Mouse (Mus musculus) heart, embryonic 12.5 days (tissue): Measurements from ENCODE around the gene Klk15. TPM values are rescaled to one million over a fixed set of nuclear protein-coding genes. Genes with fewer than 3 reads are reported as not detected.
"Not testable (repeated sequence)": the region's sequence is repeated elsewhere in the genome, so short reads cannot be mapped to it uniquely, and the experiment has no call there.

Experiments
- ATAC-seq: fragments of 200-750 bp; cut with Nextera tagmentation; 2 replicates; pipeline ENCODE4 v1.8.0; 2017; ENCODE audit warnings: moderate TSS enrichment, moderate library complexity; ENCODE audit not compliant: insufficient number of reproducible peaks, low FRiP score
- H3K27ac ChIP-seq: fragments of 300-500 bp; sonication (generic); 2 replicates; pipeline ENCODE4 v1.5.1; 2016; ENCODE audit warnings: mild to moderate bottlenecking, moderate library complexity; ENCODE audit not compliant: poor library complexity, severe bottlenecking
- H3K27me3 ChIP-seq: fragments of 300-500 bp; sonication (generic); replicated peaks from 2 replicates; pipeline ENCODE4 v1.6.1; 2016; ENCODE audit warnings: mild to moderate bottlenecking, moderate library complexity
- H3K36me3 ChIP-seq: fragments of 300-500 bp; sonication (generic); 2 replicates; pipeline ENCODE4 v1.6.1; 2016; ENCODE audit warnings: mild to moderate bottlenecking, moderate library complexity
- H3K4me1 ChIP-seq: fragments of 300-500 bp; sonication (generic); replicated peaks from 2 replicates; pipeline ENCODE4 v1.6.1; 2016; ENCODE audit warnings: mild to moderate bottlenecking
- H3K4me2 ChIP-seq: fragments of 300-500 bp; sonication (generic); 2 replicates; pipeline ENCODE4 v1.6.1; 2016; ENCODE audit warnings: mild to moderate bottlenecking, moderate library complexity
- H3K4me3 ChIP-seq: fragments of 300-500 bp; sonication (generic); 2 replicates; pipeline ENCODE4 v1.5.1; 2016; ENCODE audit warnings: mild to moderate bottlenecking
- H3K9ac ChIP-seq: fragments of 300-500 bp; sonication (generic); 2 replicates; pipeline ENCODE4 v1.6.1; 2016; ENCODE audit warnings: mild to moderate bottlenecking, moderate library complexity
- H3K9me3 ChIP-seq: fragments of 300-500 bp; sonication (generic); replicated peaks from 2 replicates; pipeline ENCODE4 v1.6.1; 2016; ENCODE audit warnings: mild to moderate bottlenecking, moderate library complexity
- WGBS: fragments of 180-500 bp; shearing (Covaris S2); methylation state at CpG from one replicate; pipeline ENCODE4 v1.1.7; 2016; 5-methylcytosine and 5-hydroxymethylcytosine counted together
- polyA plus RNA-seq: library from polyadenylated mRNA; unstranded; fragments of >200 nt; fragmentation: Nextera tagmentation; extraction: Ambion mirVana; gene quantifications from 2 replicates; pipeline ENCODE4 v1.2.1, GENCODE M21; 2016

Klk15 gene
- polyA plus RNA-seq, 1 experiment from 2014 or later, result not detected

DNA sequence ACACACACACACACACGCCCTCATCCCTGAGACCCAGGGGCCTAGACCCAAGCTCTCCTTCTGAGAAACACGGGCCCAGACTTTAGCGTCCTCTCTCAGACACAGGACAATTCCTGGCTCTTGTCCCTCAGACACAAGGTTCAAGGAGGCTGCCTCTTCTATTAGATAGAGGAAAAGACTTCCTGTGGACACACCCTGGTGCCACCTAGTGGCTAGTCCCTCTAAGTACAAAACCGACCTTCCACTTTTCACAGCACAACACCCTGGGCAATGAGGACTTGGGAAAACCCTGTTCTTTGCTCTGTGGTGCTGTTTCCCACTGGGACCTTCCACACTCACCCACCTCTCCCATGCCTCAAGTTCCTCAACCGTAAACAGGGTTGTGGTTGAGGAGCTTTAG lies 7.6 kb upstream of the Klk15 start:
- H3K27me3 ChIP-seq, result no peaks in the 10 kb centered on the region
- no peaks in the 10 kb centered on the region for H3K36me3 ChIP-seq
- no peak overlapping the region for H3K27ac ChIP-seq
- H3K4me3 ChIP-seq, result no peak overlapping the region
- no peak overlapping the region for H3K9ac ChIP-seq
- no peak for ATAC-seq
- no peaks in the 10 kb centered on the region for H3K9me3 ChIP-seq
- H3K4me1 ChIP-seq, result no peaks in the 10 kb centered on the region
- WGBS, result 63% methylated on average over 5 of the region's 5 CpGs
- H3K4me2 ChIP-seq, result no peak overlapping the region

DNA sequence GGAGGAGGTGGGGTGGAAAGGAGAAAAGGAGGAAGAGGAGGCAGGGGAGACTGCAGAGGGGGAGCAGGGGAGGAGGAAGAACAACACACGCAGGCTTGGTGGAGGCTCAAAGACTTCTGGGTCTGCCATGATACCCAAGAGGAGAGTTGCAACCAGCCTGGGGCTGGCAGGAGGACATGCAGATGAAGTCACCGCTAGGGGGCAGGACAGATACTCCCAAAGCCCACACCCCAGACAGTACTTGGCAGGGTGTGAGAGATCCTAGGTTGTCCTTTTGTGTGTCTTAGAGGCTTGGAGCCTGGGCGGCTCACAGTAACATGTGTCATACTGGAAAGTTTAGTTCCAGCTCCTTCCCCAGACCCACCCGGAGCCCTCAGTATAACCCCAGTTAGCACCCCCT lies 5.0 kb upstream of the Klk15 start:
- no peak for ATAC-seq
- Histone ChIP-seq H3K27me3 (no peaks in the 10 kb centered on the region), H3K27ac (no peak overlapping the region)

DNA sequence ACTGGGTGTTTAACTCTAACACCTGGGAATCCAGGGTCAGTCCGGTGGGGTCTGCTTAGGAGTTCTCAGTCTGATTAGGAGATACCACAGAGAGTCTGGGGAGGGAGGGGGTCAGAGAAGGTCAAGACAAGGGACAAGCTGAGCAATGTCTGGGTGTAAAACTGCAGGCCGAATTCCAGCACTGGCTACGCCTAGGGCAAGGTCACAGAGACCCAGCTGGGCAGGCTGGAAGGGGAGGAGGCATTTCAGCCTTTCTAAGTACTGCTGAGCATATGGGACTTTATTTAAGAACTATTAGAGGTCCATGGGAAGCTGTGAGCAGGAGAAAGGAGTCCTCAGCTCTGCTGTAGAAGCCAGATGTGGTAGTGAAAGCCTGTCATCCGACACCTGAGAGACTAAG lies 1.2 kb upstream of the Klk15 start:
- no peak for ATAC-seq
- H3K36me3 ChIP-seq, result no peaks in the 10 kb centered on the region
- H3K9ac ChIP-seq, result no peak overlapping the region
- H3K4me2 ChIP-seq, result no peak overlapping the region
- H3K27me3 ChIP-seq, result no peaks in the 10 kb centered on the region
- 55% methylated on average over 4 of the region's 4 CpGs for WGBS
- H3K4me3 ChIP-seq, result no peak overlapping the region
- H3K4me1 ChIP-seq, result no peaks in the 10 kb centered on the region
- H3K9me3 ChIP-seq, result no peaks in the 10 kb centered on the region
- H3K27ac ChIP-seq, result no peak overlapping the region

More for the DNA sequence above, 5.0 kb upstream of the Klk15 start:
- no peaks in the 10 kb centered on the region for H3K36me3 ChIP-seq
- no peak overlapping the region for H3K4me2 ChIP-seq
- no peaks in the 10 kb centered on the region for H3K4me1 ChIP-seq
- WGBS, result 40% methylated on average over 4 of the region's 4 CpGs
- no peak overlapping the region for H3K9ac ChIP-seq
- no peak overlapping the region for H3K4me3 ChIP-seq
- H3K9me3 ChIP-seq, result no peaks in the 10 kb centered on the region

DNA sequence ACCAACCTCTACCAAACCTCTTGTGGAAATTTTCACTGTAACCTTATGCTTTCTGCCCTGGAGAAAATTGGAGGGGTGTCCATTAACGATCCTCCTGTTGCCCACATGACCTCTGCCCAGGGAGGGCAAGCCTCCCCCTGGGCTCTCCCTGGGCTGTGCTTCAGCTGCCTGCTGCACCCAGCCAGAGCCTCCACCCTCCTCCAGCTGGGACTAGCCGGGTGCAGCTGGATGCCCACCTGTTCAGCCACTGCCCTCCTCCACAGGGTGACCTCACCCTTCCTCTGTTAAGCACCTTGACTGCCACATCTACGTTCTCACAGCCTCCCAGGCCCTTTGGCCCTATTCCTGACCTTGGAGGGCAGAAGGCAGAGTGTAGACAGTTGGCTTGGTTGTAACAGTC lies 1.2 kb downstream of the Klk15 start:
- H3K9ac ChIP-seq, result no peak overlapping the region
- H3K4me1 ChIP-seq, result no peaks in the 10 kb centered on the region

DNA sequence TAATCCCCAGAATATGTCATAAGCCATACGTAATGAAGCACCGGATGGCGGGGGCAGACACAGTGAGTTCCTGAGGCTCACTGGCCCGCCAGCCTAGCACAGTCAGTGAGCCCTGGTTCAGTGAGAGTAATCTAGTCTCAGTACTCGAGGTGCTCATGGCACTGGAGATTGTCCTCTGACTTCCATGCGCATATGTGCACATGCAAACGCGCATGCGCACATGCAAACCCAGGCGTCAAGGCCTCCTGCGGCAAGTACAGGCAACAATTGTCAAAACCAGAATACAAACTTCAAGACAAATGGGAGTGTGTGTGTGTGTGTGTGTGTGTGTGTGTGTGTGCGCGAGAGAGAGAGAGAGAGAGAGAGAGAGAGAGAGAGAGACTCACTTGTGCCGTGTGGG lies 3.0 kb downstream of the Klk15 start:
- 78% methylated on average over 14 of the region's 14 CpGs for WGBS
- no peak overlapping the region for H3K4me2 ChIP-seq
- H3K27ac ChIP-seq, result no peak overlapping the region
- H3K27me3 ChIP-seq, result no peaks in the 10 kb centered on the region
- no peaks in the 10 kb centered on the region for H3K36me3 ChIP-seq
- no peak overlapping the region for H3K4me3 ChIP-seq
- no peaks in the 10 kb centered on the region; the same call in 1 of the 2 replicates for H3K9me3 ChIP-seq
- H3K4me1 ChIP-seq, result no peaks in the 10 kb centered on the region
- ATAC-seq, result no peak
- no peak overlapping the region for H3K9ac ChIP-seq

More for the DNA sequence above, 1.2 kb downstream of the Klk15 start:
- Histone ChIP-seq H3K27me3 (no peaks in the 10 kb centered on the region), H3K36me3 (no peaks in the 10 kb centered on the region), H3K27ac (no peak overlapping the region), H3K4me2 (no peak overlapping the region), H3K9me3 (no peaks in the 10 kb centered on the region; the same call in 1 of the 2 replicates), H3K4me3 (no peak overlapping the region)
- 60% methylated on average over 3 of the region's 3 CpGs for WGBS
- ATAC-seq, result no peak

DNA sequence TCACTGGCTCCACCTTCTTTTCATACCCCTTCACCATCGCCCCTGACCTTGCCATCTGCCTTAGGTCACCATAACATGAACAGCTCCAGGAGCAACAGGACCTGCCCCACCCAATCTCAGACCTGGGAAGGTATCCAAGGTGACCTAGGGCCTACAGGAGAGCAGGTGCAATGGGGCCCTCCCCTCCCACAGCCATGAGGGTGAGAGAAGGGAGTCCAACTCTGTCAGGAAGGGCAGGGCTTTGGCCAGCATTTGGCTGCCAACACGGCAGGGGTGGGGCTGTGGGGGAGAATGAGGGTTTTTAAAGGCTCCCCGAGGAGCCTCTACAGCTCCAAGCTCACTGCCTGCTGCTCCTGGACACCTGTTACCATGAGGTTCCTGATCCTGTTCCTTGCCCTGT lies 8.8 kb downstream of the Klk15 start:
- not testable (repeated sequence) for H3K9me3 ChIP-seq, H3K9ac ChIP-seq, H3K4me2 ChIP-seq, H3K27me3 ChIP-seq, ATAC-seq, H3K36me3 ChIP-seq, H3K4me3 ChIP-seq, H3K27ac ChIP-seq, H3K4me1 ChIP-seq
- WGBS, result 55% methylated on average over 3 of the region's 3 CpGs

DNA sequence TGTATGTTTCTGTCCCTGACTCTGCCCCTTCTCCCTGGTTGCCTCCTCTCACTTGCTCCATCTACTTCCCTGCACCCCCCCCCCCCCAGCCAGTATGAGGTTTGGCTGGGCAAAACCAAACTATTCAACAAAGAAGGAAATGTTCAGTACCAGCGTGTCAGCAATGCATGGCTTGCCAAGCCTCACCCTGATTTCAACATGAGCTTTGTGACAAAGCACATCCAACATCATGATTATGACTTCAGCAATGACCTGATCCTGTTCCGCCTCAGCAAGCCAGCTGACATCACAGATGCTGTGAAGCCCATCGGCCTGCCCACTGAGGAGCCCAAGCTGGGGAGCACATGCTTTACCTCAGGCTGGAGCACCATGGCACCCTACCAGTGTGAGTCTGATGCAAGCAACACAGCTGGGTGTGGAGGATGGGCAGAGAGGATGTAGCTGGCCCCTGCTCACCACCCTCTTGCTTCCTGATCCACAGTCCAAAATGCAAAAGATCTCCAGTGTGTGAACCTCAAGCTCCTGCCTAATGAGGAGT lies 11.3 kb downstream of the Klk15 start:
- Histone ChIP-seq H3K4me3 (no peak overlapping the region), H3K36me3 (no peaks in the 10 kb centered on the region), H3K4me2 (no peak overlapping the region), H3K9me3 (no peaks in the 10 kb centered on the region), H3K27ac (no peak overlapping the region), H3K4me1 (no peaks in the 10 kb centered on the region), H3K9ac (no peak overlapping the region), H3K27me3 (no peaks in the 10 kb centered on the region)
- WGBS, result 73% methylated on average over 3 of the region's 3 CpGs
- ATAC-seq, result no peak

DNA sequence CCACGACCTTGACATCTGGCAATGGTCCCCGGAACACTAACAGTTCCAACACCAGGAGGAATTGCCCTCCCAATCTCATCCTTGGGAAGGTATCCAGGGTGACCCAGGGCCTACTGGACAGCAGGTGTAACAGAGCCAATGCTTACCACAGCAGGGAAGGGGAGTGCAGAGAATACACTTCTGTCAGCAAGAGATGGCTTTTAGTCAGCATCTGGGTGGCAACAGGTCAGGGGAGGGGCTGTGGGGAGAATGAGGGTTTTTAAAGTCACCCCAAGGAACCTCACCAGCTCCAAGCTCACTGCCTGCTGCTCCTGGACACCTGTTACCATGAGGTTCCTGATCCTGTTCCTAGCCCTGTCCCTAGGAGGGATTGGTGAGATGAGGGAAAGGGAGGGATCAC lies 16.8 kb downstream of the Klk15 start, which contains the start of gene Klk1b8:
Gene Klk1b8 (plus strand): TSS at position 301 of the 400 bp plus-strand sequence.
- Histone ChIP-seq H3K9ac (no peak within 1 kb of the TSS), H3K4me3 (no peak within 1 kb of the TSS), H3K9me3 (no peaks in the 10 kb centered on the region), H3K4me1 (no peaks in the 10 kb centered on the region), H3K36me3 (no peaks in the 10 kb centered on the region), H3K27me3 (no peaks in the 10 kb centered on the region), H3K4me2 (no peak within 1 kb of the TSS), H3K27ac (no peak within 1 kb of the TSS)
- no peak for ATAC-seq
- WGBS, result 64% methylated on average over 2 of the region's 2 CpGs

DNA sequence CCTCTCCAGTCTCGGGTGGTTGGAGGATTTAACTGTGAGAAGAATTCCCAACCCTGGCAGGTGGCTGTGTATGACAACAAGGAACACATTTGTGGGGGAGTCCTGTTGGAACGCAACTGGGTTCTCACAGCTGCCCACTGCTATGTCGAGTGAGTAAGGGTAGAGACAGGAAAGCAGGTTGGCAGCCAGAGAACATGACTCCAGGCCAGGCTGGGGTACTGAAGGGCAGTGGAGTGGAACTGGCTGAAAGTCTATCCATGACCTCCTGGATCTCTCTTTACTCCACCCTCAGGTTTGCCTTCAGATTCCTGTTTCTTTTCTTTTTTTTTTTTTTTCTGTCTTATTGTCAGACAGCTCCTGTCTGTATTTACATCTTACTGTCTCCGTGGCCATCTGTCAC lies 19.2 kb downstream of the Klk15 start:
- WGBS, result 54% methylated on average over 4 of the region's 4 CpGs
- Histone ChIP-seq H3K4me1 (no peaks in the 10 kb centered on the region), H3K4me3 (no peak overlapping the region), H3K9me3 (no peaks in the 10 kb centered on the region), H3K4me2 (no peak overlapping the region), H3K36me3 (no peaks in the 10 kb centered on the region), H3K27me3 (no peaks in the 10 kb centered on the region), H3K27ac (no peak overlapping the region), H3K9ac (no peak overlapping the region)
- no peak for ATAC-seq

DNA sequence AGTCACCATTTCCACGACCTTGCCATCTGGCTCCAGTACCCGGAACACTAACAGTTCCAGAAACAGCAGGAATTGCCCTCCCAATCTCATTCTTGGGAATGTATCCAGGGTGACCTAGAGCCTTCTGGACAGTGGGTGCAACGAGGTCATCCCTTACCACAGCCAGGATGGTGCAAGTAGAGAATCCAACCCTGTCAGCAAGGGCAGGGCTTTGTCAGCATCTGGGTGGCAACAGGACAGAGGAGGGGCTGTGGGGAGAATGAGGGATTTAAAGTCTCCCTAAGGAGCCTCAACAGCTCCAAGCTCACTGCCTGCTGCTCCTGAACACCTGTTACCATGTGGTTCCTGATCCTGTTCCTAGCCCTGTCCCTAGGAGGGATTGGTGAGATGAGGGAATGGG lies 32.9 kb downstream of the Klk15 start, which contains the start of gene Klk1b1:
Gene Klk1b1 (plus strand): TSS at position 301 of the 400 bp plus-strand sequence.
- H3K27ac ChIP-seq, result no peak within 1 kb of the TSS
- 61% methylated on average over 3 of the region's 3 CpGs for WGBS
- H3K4me2 ChIP-seq, result no peak within 1 kb of the TSS
- H3K4me1 ChIP-seq, result no peaks in the 10 kb centered on the region
- H3K9ac ChIP-seq, result no peak within 1 kb of the TSS
- H3K4me3 ChIP-seq, result no peak within 1 kb of the TSS
- H3K9me3 ChIP-seq, result no peaks in the 10 kb centered on the region
- no peaks in the 10 kb centered on the region for H3K36me3 ChIP-seq
- H3K27me3 ChIP-seq, result no peaks in the 10 kb centered on the region
- ATAC-seq, result no peak

DNA sequence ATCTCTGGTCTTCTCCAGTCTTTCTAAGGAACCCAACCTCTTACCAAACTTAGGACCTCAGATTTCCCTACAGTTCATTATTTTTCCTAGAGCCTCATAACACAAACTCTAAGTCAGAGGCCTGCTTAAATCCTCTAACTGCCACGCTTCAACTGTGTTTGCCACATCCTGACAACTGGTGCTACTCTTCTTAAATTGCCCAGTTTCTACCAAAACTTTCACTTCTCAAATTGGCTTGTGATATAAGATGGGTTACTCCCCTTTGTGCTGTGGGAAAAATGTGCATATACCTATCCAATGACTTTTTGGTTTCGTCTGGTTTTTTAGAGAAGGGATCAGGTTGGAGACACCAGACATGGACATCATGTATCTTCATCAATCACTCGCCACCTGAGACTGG lies 33.5 kb downstream of the Klk15 start:
- no peak overlapping the region for H3K4me2 ChIP-seq

DNA sequence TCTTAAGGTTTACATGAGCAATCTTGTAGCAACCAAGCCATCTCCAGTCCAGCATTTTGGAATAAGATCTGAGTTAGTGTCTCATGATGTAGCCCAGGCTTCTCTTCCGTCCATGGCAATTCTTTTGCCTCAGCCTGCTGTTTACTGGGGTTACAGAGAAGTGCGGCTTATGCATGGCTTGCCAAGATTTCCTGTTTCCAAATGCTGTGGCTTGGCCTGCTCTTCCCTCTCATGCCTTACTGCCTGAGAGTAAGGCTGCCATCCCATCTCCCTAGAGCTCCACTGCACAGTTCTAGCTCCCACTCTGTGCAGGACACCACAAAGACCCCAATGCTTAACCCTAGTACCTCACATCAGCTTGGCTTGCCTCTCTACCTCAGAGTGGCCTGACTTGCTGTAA lies 34.1 kb downstream of the Klk15 start:
- no peak for ATAC-seq
- no peak overlapping the region for H3K4me3 ChIP-seq
- no peaks in the 10 kb centered on the region for H3K4me1 ChIP-seq
- H3K9ac ChIP-seq, result no peak overlapping the region
- 77% methylated on average over 2 of the region's 2 CpGs for WGBS
- no peaks in the 10 kb centered on the region for H3K27me3 ChIP-seq
- no peaks in the 10 kb centered on the region for H3K9me3 ChIP-seq
- no peak overlapping the region for H3K4me2 ChIP-seq
- no peaks in the 10 kb centered on the region for H3K36me3 ChIP-seq
- H3K27ac ChIP-seq, result no peak overlapping the region

More for the DNA sequence above, 33.5 kb downstream of the Klk15 start:
- Histone ChIP-seq H3K9ac (no peak overlapping the region), H3K4me1 (no peaks in the 10 kb centered on the region), H3K9me3 (no peaks in the 10 kb centered on the region), H3K27ac (no peak overlapping the region), H3K27me3 (no peaks in the 10 kb centered on the region), H3K36me3 (no peaks in the 10 kb centered on the region), H3K4me3 (no peak overlapping the region)
- ATAC-seq, result no peak
- whole genome bisulfite sequencing, result 72% methylated on average over 3 of the region's 3 CpGs
